Mouse (Mus musculus) v-Abl transformed pro-B cells (cell line): ENCODE measurements at regions not wholly inside any gene's neighbourhood (a gene's known extent, or its start where the extent isn't known, plus 50 kb on each side); places are given as distances from the start of the nearest gene placed in this dataset.

Experiments
- in situ Hi-C, 2 experiments: fragments of 400-800 bp; cut with MboI; formaldehyde crosslinking; loops; one replicate each; pipeline ENCODE4 v1.15.1; 2025; ENCODE audit not compliant: unreplicated experiment in 2 of 2

DNA sequence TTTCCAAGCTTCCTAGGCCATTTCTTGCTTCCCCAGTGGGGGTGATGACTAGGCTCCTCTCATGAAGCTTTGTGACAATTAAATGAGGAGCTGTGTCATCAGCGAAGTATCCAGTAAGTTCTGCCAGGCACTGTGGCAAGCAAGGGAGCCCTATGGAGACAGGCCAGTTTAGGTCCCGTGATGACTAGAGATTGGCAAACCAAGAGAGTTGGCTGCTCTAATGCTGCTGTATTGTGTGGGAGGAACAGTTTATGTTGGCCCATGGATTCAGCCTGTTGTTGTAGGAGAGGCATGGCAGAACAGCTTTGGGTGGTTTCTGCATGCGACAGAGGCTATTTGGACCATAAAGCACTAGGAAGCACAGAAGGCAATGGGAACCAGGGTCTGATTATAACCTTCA is 86.4 kb upstream of the Zfp618 start:
- in situ Hi-C loops = loop anchor here in 1 of 2 experiments (25.0 kb wide), 1 partner anchor 433 kb away; no protein-coding TSS in a partner anchor

DNA sequence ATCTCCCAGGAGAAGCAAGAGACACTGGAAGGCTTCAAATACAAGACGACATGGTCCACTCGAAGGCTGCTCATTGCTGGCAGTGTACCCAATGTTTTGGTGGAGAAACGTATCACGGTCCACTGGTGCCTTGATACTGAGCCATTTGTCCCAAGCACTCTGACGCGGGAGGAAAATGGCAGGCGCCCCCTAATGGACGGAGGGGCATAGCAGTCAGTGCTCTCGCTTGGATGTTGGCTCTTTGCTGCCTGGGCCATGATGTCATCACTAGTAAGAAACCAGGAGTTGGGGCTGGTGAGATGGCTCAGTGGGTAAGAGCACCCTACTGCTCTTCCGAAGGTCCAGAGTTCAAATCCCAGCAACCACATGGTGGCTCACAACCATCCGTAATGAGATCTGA is 83.5 kb upstream of the Zfp618 start:
- in situ Hi-C loops = loop anchor here in 1 of 2 experiments (25.0 kb wide), 1 partner anchor 430 kb away; no protein-coding TSS in a partner anchor

DNA sequence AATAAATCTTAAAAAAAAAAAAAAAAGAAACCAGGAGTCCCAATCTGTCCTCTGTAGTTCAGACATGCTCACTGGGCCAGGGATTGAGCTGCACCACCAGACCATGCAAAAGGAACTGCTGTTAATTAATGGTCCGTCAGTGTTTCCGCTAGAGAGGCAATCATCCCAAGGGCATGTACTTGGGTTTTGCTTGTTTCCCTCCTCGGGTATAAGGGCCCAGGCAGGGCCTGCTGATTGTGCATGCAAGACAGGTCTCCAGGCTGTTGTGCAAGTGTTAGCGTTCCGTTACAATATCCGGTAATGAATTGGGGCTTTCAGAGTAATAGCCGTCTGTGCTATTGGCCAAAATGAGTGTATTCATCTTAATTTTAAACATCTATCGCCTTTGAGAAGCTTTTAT is 83.1 kb upstream of the Zfp618 start:
- in situ Hi-C loops = loop anchor here in 1 of 2 experiments (25.0 kb wide), 1 partner anchor 430 kb away; no protein-coding TSS in a partner anchor

DNA sequence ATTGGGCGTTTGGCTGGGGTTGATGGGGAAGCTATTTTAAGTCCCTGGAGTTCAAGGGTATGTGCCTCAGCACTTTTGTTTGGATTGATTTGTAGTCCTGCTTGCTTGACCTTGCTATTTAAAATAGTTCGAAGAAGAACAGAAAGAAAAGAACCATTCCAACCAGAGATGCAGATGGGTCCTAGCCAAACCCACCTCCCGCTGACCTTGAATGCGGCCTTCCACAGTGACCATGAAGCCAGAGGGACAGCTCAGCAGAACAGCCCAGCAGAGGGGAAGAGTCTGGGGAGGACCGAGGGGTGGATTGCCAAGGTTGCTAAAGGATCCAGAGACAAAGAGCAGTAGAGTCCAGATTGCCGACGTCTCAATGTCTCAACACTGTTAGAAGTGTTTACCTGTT is 76.6 kb upstream of the Zfp618 start:
- in situ Hi-C loops = loop anchor here in 1 of 2 experiments (25.0 kb wide), 1 partner anchor 424 kb away; no protein-coding TSS in a partner anchor

DNA sequence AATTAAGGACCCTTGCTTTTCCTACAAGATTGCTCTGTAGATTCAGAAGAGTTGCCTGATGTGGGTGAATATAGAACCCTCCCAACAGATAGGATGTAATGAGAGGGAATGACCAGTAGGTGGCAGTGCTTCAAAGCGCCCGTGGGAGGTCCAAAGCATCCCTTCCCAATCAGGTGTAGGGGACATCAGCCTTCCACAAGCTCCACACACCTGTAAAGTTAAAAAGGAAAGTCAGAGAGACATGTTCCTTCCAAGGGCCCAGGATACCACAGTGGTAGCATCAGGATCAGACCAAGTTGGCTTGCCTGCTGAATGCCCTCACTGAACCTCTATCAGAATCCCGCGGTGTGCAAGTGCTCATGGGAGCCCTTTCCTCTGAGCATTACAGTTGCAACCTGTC is 75.7 kb upstream of the Zfp618 start:
- in situ Hi-C loops = loop anchor here in 1 of 2 experiments (25.0 kb wide), 1 partner anchor 423 kb away; no protein-coding TSS in a partner anchor

DNA sequence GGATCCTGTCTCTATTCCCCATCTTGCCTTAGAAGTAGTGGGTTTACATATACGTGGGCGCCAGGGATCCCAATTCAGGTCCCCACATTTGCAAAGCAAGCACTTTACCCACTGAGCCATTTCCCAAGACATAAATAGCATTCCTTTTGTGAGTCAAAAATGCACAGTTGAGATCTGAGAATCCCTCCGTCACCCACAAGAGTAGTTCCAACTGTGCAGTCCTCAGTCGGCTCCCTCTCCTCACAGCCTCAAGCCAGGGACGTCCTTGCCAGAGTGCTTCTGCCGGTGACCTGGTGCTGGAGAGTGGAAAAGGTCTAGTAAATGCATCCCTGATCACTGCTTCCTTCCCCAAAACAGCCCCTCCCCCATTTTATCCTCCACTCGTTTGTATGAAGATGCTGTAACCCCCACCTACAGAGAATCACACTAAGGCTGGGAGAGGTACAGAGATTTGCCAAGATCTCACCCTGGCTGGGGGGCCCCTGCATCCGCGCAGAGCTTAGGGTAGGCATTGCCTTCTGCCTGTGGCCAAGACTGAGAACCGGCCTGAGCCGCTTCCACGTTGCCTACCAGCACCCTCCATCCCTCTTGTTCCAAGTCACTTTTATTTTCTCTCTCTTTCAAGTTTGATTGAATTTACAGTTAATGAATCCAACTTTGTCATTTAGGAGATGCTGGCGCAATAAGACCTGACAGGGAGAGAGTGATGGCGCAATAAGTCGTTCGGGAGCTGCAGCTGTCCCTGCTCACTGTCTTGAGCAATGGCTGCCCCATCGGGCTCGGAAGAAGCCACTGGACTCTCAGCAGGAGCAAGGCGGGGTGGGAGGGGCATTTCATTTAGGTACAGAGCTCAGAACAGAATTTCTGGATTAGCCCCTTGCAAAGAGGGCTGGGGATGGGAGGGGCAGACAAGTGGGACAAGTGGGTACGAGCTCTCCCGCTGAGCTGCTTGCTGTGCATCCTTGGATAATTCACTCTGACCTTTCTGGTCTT is 74.5 kb upstream of the Zfp618 start:
- in situ Hi-C loops = loop anchor here in 1 of 2 experiments (25.0 kb wide), 1 partner anchor 421 kb away; no protein-coding TSS in a partner anchor

DNA sequence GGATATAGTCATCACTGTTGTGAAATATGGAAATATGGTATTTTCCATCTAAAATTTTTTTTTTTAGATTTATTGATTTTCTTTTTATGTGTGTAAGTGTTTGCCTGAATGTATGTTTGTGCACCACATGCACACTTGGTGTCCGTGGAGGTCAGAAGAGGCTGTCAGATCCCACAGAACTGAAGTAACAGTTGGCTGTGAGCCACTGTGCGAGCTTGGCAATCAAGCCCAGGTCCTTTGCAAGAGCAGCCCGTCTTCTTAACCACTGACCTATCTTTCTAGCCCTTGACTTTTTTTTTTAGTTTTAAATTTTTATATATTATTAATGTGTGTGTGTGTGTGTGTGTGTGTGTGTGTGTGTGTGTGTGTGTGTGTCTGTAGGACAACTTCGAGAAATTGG is 52.5 kb upstream of the Zfp618 start:
- in situ Hi-C loops = no loop called here
